Mouse (Mus musculus) lung, adult 2 months (tissue): ENCODE data around the gene Sprr2j-ps. TPM values are rescaled to one million over a fixed set of nuclear protein-coding genes. Genes with fewer than 3 reads are reported as not detected.

ENCODE experiments used
- DNase-seq: peaks from one replicate; pipeline ENCODE4 v3.0.0; 2022
- H3K4me1 ChIP-seq: fragments of 200-500 bp; 2 replicates; pipeline ENCODE4 v1.6.1; 2011; ENCODE audit warnings: low read length; ENCODE audit not compliant: control insufficient read depth, insufficient read depth
- H3K4me3 ChIP-seq: fragments of 200-500 bp; replicated peaks from 2 replicates; pipeline ENCODE3; 2011; ENCODE audit warnings: low read depth, mild to moderate bottlenecking, control low read depth, low read length; ENCODE audit errors: extremely low read depth
- CTCF ChIP-seq: fragments of 200-500 bp; IDR thresholded peaks from 2 replicates; pipeline ENCODE4 v1.5.1; 2011; ENCODE audit warnings: mild to moderate bottlenecking, low read length, control low read depth; ENCODE audit not compliant: insufficient read depth
- POLR2A ChIP-seq: fragments of 200-500 bp; IDR thresholded peaks from 2 replicates; pipeline ENCODE4 v1.6.1; 2011; ENCODE audit warnings: low read depth, mild to moderate bottlenecking, control low read depth, low read length, borderline replicate concordance; ENCODE audit errors: extremely low read depth
- WGBS: fragments of 180-500 bp; shearing (Covaris S2); methylation state at CpG from one replicate; pipeline ENCODE4 v1.1.7; 2018; 5-methylcytosine and 5-hydroxymethylcytosine counted together
- polyA plus RNA-seq: library from polyadenylated mRNA; depleted of rRNA; stranded (reverse); fragments of >200 nt; gene quantifications from 2 replicates; pipeline ENCODE4 v1.2.3, GENCODE M21; 2012; rRNA removed

The Sprr2j-ps gene
- 6.1 TPM in 1 of 2 replicates, not detected in the other for polyA plus RNA-seq

DNA sequence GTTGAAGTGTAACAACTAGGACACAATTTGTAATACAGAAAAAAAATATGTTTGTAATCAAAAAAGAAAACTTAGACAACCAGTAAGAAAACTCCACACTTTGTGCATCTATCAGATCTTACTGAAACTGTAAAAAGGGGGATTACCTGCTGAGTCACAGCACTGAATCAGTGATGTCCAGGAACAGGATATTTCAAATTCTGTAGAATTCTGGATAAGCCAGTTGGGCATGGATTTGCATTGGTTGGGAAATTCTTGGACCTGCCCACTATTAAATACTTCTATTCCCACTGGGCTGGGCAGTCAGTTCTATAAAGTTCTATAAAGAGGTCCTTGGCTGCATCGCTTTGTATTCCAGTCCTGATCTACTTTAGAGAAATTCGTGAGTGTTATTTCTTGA is at the start of gene Sprr2j-ps:
Gene Sprr2j-ps, plus strand, starts transcription at position 301 of the 400 bp plus-strand sequence.
- Histone ChIP-seq H3K4me3 (no peak within 1 kb of the TSS), H3K4me1 (no peaks in the 10 kb centered on the region)
- TF ChIP-seq POLR2A = no peak
- no peak for TF ChIP-seq CTCF
- WGBS = 88% methylated on average over 2 of the region's 2 CpGs
- DNase-seq = no peak

DNA sequence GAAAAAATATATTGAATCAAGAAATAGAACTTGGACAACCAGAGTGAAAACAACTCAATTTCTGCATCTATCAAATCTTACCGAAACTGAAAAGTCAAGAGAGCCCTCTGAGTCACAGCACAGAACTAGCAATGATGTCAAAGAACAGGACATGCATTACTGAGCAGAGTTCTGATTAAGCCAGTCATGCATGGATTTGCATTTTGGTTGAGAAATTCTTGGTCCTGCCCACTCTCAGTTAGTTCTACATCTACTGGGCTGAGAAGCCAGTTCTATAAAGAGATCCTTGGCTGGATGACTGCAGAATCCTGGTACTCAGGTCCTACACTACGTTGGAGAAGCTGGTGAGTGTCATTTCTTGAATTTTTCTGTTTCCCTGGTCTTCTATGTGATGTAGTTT is 44.3 kb upstream of the Sprr2j-ps start:
- Histone ChIP-seq H3K4me1 (no peaks in the 10 kb centered on the region), H3K4me3 (no peak overlapping the region)
- WGBS = 63% methylated on average over 2 of the region's 2 CpGs
- no peak for DNase-seq
- TF ChIP-seq CTCF (no peak), POLR2A (no peak)

DNA sequence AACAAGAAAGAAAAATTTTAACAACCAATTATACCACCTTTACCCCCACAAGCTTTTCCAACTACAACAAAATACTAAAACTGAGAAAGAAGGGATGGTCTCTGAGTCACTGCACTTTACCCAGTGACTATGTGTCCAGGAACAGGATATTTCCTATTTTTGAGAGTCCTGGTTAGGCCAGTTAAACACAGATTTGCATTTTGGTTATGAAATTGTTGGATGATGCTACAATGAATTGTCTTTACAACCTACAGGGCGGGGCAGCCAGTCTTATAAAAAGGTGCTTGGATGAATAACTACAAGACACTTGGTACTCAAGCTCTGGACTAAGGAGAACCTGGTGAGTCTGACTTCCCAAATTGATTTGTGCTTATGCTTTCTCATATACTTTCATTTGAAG is 32.5 kb upstream of the Sprr2j-ps start, which contains the start of gene Sprr2h:
Gene Sprr2h, plus strand, starts transcription at position 301 of the 400 bp plus-strand sequence.
- 75% methylated on average over 1 of the region's 1 CpGs for WGBS
- no peak for TF ChIP-seq POLR2A
- TF ChIP-seq CTCF = no peak
- DNase-seq = no peak
- Histone ChIP-seq H3K4me3 (no peak within 1 kb of the TSS), H3K4me1 (no peaks in the 10 kb centered on the region)

DNA sequence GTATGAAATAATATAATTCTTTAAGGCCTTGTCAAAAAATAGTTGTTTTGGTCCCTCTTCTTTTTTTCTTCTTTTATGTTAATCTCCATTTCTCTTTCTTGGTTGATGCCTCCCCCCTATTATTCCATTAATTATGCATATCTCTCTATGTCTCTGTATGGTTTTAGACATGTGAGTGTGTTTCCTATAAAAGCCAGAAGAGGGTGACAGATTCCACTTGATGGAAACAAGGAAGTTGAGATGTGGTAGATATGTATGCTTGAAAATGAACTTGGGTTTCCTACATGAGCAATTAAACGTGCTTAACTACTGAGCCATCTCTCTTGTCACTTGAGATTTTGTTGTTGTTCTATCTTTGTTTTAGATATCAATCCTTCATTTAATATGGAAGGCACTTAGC is 23.6 kb upstream of the Sprr2j-ps start:
- no peak for DNase-seq
- Histone ChIP-seq H3K4me1 (no peaks in the 10 kb centered on the region), H3K4me3 (no peak overlapping the region)
- 38% methylated on average over 1 of the region's 1 CpGs for WGBS
- TF ChIP-seq POLR2A (no peak), CTCF (no peak)

DNA sequence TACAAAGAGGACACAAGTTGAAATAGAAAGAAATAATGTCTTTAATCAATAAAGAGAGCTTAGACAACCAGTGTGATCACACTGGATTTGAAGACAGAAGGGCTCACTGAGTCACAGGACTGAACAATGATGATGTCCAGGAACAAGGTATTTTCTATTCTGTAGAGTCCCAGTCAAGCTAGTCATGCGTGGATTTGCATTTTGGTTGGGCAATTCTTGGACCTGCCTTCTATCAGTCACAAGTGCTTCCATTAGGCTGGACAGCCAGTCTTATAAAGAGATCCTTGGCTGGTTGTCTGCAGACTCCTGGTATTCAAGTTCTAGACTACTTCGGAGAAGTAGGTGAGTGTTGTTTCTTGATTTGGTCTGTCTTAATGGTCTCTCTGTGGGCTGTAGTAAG is 10.2 kb upstream of the Sprr2j-ps start, which contains the start of gene Sprr2i:
Gene Sprr2i, plus strand, starts transcription at position 301 of the 400 bp plus-strand sequence.
- no peaks in the 10 kb centered on the region for H3K4me1 ChIP-seq
- 90% methylated on average over 2 of the region's 2 CpGs for WGBS
- no peak for TF ChIP-seq CTCF
- TF ChIP-seq POLR2A = no peak
- DNase-seq = no peak
- H3K4me3 ChIP-seq = no peak within 1 kb of the TSS

DNA sequence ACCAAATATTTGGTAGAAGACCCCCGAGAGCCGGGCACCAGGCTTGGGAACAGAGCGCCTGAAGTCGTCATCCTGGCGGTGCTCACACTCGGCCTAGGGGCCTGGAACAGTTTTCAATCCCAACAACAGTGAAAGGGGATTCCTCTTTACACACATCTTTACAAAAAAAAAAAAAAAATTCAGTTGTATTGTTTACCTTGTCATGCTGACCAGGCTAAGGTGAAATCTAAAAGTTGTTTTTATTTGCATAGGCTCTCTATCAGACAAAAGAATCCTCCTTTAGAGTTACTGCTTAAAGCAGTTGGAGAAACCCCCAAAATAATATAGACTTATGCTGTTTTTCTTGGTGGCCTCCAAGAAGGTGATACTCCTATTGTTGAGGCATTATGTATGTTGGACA is 11.4 kb downstream of the Sprr2j-ps start, which contains the start of gene Gm9774:
Gene Gm9774, minus strand, starts transcription at position 101 of the 400 bp plus-strand sequence.
- no peak for TF ChIP-seq CTCF
- 89% methylated on average over 6 of the region's 6 CpGs for WGBS
- Histone ChIP-seq H3K4me3 (no peak within 1 kb of the TSS), H3K4me1 (no peaks in the 10 kb centered on the region)
- DNase-seq = no peak

DNA sequence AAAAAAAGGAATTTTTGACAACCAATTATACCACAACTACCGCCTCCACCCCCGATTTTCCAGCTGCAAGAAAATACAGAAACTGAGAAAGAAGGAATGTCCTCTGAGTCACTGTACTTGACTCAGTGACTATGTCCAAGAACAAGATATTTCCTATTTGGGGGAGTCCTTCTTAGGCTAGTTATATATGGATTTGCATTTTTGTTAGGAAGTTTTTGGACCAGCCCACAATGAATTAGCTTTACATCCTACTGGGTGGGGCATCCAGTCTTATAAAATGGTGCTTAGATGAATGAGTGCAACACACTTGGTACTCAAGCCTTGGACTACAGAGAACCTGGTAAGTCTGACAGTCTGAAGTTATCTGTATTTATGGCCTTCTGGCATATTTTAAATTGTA is 14.4 kb downstream of the Sprr2j-ps start, which contains the start of gene Sprr2k:
Gene Sprr2k, plus strand, starts transcription at position 301 of the 400 bp plus-strand sequence.
- no peaks in the 10 kb centered on the region for H3K4me1 ChIP-seq
- DNase-seq = no peak
- no peak within 1 kb of the TSS for H3K4me3 ChIP-seq
- TF ChIP-seq CTCF (no peak), POLR2A (no peak)
- WGBS = 89% methylated on average over 2 of the region's 2 CpGs

DNA sequence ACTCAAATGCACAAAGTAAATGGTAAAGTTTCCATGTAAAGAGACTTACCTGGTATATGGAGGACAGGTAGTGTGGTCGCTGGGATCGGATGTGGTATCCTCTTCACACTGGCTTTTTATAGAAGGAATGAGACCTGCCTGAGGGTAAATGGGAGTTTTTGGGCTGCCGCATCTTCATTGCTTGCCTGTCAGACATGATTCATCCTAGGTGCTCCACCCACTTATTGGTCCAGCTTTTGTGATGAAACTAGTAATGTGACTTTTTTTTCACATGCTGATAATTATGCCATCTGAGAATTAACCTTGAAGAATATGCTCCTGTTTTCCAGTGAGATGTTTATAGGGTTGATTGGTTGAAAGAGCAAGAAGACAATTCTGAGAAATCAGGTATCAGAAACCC is 20.8 kb downstream of the Sprr2j-ps start, which contains the start of gene Sprr1b:
Gene Sprr1b, minus strand, starts transcription at position 101 of the 400 bp plus-strand sequence.
- no peak for TF ChIP-seq CTCF
- TF ChIP-seq POLR2A = no peak
- WGBS = 90% methylated on average over 3 of the region's 3 CpGs
- no peak for DNase-seq
- H3K4me3 ChIP-seq = no peak within 1 kb of the TSS
- no peaks in the 10 kb centered on the region for H3K4me1 ChIP-seq

DNA sequence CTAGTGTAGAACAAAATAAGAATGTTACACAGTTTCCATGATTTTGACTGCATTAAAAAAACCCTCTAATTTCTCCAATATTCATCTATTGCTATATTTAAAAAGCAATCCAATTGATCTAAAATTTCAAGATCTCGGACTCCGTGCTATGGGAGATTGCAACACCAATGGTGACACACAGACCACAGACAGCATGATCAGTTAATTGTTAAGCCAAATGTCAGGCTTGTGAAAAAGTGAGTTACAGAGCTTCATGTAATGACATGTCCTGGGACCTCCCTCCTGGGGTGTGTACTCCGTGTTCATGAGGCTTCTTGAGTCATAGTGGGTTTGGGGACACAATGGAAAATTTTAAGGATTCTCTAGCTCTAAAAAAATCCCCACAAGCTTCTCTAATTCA is 22.3 kb downstream of the Sprr2j-ps start:
- TF ChIP-seq POLR2A = no peak
- WGBS = 83% methylated on average over 3 of the region's 3 CpGs
- no peak for DNase-seq
- Histone ChIP-seq H3K4me1 (no peaks in the 10 kb centered on the region), H3K4me3 (no peak overlapping the region)

DNA sequence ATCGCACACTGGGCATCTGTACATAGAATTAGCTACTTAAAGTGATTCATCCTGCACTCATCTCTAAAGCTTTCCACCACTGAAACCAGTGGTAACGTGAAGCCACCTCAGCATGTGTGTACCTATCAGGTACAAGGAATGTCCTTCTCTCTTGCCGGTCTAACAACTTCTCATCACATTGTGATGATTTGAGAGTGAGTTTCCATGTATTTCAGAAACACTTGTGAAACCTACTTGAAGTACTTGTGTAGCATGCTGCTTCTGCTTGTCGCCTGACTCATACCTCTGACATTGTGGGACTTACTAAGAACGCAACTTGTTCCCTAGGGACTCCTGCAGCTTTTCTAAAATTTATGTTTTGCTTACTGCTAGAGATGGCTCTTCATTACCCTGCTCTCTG is 37.3 kb downstream of the Sprr2j-ps start:
- no peak for DNase-seq
- Histone ChIP-seq H3K4me1 (no peaks in the 10 kb centered on the region), H3K4me3 (no peak overlapping the region)
- 61% methylated on average over 5 of the region's 5 CpGs for WGBS
- TF ChIP-seq CTCF = no peak
- no peak for TF ChIP-seq POLR2A
